Mouse (Mus musculus): ENCODE measurements at regions not wholly inside any gene's neighbourhood (a gene's known extent, or its start where the extent isn't known, plus 50 kb on each side); places are given as distances from the start of the nearest gene placed in this dataset.

DNA sequence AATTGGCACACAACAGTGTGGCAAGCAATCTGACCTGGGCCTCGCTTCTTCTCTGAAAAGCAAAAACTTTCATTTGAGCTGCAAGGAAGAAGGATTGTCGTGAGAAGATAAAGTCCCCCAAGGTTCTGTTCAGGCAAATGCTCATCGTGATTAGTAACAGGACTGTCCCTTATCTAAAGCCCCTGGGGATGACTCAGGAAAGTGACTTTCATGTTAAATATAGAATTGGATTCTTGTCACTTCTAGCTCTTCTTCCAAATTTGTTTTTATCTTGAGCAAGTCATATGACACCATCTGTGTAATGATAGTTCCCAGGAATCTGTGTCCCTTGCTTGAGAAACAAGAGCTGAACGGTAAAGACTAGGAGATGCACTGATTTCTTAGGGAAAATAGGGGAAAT is 280.3 kb downstream of the Elavl2 start:
- H3K36me3 ChIP-seq (ENCODE audit: control insufficient read depth, insufficient read depth, low read length): no peaks in the 10 kb centered on the region
- H3K4me1 ChIP-seq (ENCODE audit: control insufficient read depth, insufficient read depth, low read length): no peaks in the 10 kb centered on the region
- no peak for TF ChIP-seq CTCF (IDR thresholded peaks at IDR 0.05; ENCODE audit: control insufficient read depth, insufficient read depth, insufficient replicate concordance, low read depth, low read length)
- TF ChIP-seq POLR2A (IDR thresholded peaks at IDR 0.05; ENCODE audit: control insufficient read depth, low read depth, low read length): no peak
- no peak overlapping the region for H3K4me3 ChIP-seq (ENCODE audit: control insufficient read depth, low read depth, low read length)
- H3K27me3 ChIP-seq (ENCODE audit: control insufficient read depth, insufficient read depth, low read length): no peaks in the 10 kb centered on the region
- H3K27ac ChIP-seq (ENCODE audit: control insufficient read depth, insufficient read depth, low read depth, low read length): no peak overlapping the region

DNA sequence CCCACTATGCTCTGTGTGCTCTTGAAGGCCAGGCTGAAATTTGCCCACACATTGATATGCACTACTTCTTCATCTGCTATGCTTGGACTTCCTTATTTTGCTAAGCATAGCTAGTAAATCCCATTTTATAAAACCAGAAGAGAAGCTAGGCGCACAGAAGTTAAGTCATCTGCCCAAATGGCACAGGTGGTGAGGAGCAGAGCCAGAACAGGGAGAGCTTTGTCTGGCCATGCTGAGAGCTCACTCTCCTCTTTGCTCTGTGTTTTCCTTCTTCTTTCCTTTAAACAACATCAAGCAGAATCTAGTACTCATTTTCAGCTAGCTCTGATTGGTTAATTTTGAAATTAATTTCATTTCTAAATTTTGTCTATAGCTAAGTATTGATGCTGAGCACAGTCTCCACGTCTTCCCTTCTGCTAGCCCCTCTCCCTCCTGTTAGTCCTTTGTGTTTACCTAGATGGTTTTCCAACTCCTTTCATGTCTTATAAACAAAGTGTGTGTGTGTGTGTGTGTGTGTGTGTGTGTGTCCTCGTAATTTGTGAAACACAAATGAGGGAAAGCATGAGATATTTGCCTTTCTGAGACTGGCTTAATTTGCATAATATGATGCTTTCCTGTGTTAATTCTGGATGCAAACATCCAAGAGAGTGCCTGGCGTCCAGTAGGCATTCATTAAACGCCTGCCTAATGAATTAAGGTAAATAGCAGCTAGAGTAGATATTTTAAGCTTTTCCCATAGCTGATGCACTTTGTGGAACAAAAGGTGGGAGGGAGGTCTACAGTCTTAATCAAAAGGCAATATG is 283.6 kb downstream of the Elavl2 start:
- no peaks in the 10 kb centered on the region for H3K27me3 ChIP-seq (ENCODE audit: control insufficient read depth, insufficient read depth, low read length)
- H3K4me3 ChIP-seq (ENCODE audit: control insufficient read depth, low read depth, low read length): no peak overlapping the region
- no peaks in the 10 kb centered on the region for H3K4me1 ChIP-seq (ENCODE audit: control insufficient read depth, insufficient read depth, low read length)
- no peak overlapping the region for H3K27ac ChIP-seq (ENCODE audit: control insufficient read depth, insufficient read depth, low read depth, low read length)
- TF ChIP-seq CTCF (IDR thresholded peaks at IDR 0.05; ENCODE audit: control insufficient read depth, insufficient read depth, insufficient replicate concordance, low read depth, low read length) (no peak), POLR2A (IDR thresholded peaks at IDR 0.05; ENCODE audit: control insufficient read depth, low read depth, low read length) (no peak)
- H3K36me3 ChIP-seq (ENCODE audit: control insufficient read depth, insufficient read depth, low read length): no peaks in the 10 kb centered on the region

DNA sequence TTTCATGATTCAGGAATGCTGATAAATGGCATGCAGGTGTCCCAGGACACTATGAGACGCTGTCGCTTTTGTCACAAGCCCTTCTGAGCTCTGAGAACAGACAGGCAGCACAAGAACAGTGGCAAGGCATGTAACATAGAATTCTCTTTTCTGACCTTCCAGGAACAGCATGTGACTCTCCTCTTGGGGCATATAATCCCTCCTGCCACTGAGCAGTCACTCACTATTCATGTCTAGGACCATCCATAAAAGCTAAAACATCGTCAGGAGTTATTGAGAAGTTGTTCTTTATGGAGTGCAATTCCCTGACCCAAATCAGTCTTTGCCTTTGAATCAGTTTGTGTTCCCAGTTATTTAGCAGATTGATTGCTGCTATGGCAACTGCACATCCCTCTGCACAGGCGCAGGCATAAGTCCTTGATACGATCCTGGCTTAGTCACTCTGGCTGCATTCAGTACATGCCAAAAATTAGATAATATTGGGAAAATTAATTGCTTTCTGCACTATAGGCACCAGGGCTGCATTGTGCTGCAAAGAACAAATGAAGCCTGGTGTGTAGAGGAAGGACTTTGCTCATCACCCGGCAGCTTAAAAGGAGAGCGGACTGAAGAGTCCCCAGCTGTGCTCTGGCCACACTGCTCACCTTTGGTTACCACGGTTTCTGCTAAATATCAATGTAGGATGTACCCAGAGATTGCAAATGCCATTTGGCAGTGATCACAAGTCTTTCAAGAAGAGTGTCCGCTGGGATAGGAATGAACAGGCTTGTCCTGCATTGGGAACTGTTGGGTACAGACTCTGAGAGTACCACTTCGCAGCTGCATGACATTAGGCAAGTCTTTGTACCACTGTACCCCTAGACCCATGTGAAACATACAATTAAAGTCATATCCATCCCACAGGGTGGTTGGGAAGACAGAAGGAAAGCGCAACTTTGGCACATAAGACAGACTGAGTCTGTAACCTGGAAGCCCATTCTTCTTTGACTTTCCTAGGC is 288.6 kb downstream of the Elavl2 start:
- H3K4me1 ChIP-seq (ENCODE audit: control insufficient read depth, insufficient read depth, low read length): no peaks in the 10 kb centered on the region
- H3K4me3 ChIP-seq (ENCODE audit: control insufficient read depth, low read depth, low read length): no peak overlapping the region
- TF ChIP-seq POLR2A (IDR thresholded peaks at IDR 0.05; ENCODE audit: control insufficient read depth, low read depth, low read length): no peak
- no peak for TF ChIP-seq CTCF (IDR thresholded peaks at IDR 0.05; ENCODE audit: control insufficient read depth, insufficient read depth, insufficient replicate concordance, low read depth, low read length)

DNA sequence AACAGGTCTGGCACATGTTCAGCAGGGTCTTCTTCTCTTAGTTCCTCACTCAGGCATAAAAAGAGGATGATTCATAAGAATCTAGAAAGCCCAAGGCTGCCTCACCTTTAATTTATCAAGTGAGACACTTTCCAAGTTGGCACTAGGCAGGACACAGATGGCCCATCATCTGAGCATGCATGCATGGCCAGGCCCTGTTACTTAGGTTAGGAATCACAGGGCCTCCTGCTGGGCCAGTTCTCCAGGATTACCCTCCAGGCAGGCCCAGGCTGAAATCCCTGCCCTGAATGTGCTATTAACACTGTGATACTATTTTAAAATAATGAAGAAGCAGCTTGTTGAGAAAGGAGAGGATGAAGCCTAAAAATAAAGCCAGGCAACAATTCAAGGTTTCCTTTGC is 304.5 kb downstream of the Elavl2 start:
- TF ChIP-seq CTCF (IDR thresholded peaks at IDR 0.05; ENCODE audit: control insufficient read depth, insufficient read depth, insufficient replicate concordance, low read depth, low read length) (no peak), POLR2A (IDR thresholded peaks at IDR 0.05; ENCODE audit: control insufficient read depth, low read depth, low read length) (no peak)
- no peak overlapping the region for H3K27ac ChIP-seq (ENCODE audit: control insufficient read depth, insufficient read depth, low read depth, low read length)
- H3K27me3 ChIP-seq (ENCODE audit: control insufficient read depth, insufficient read depth, low read length): no peaks in the 10 kb centered on the region
- no peaks in the 10 kb centered on the region for H3K4me1 ChIP-seq (ENCODE audit: control insufficient read depth, insufficient read depth, low read length)
- H3K36me3 ChIP-seq (ENCODE audit: control insufficient read depth, insufficient read depth, low read length): no peaks in the 10 kb centered on the region
- no peak overlapping the region for H3K4me3 ChIP-seq (ENCODE audit: control insufficient read depth, low read depth, low read length)

More for the DNA sequence above, 288.6 kb downstream of the Elavl2 start:
- H3K27ac ChIP-seq (ENCODE audit: control insufficient read depth, insufficient read depth, low read depth, low read length): no peak overlapping the region
- no peaks in the 10 kb centered on the region for H3K27me3 ChIP-seq (ENCODE audit: control insufficient read depth, insufficient read depth, low read length)
- H3K36me3 ChIP-seq (ENCODE audit: control insufficient read depth, insufficient read depth, low read length): no peaks in the 10 kb centered on the region

DNA sequence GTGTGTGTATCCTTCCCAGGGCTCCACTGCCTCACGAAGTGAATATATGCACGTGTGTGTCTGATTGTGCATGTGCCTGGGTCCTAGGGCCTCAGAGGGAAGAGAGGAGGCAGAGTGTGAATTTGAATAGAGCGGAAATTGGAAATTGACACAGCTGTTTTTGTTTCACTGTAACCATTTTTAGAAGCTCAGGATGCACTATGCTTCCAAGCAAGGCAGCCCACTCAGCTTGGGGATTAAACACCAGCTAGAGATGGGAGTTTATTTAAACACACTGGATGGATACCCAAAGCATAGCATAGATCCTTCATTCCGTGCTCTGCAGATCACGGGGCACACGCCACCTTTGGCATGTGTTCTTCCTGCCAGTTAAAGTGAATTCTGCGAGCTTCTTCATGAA is 306.2 kb downstream of the Elavl2 start:
- no peaks in the 10 kb centered on the region for H3K27me3 ChIP-seq (ENCODE audit: control insufficient read depth, insufficient read depth, low read length)
- H3K4me1 ChIP-seq (ENCODE audit: control insufficient read depth, insufficient read depth, low read length): no peaks in the 10 kb centered on the region
- H3K27ac ChIP-seq (ENCODE audit: control insufficient read depth, insufficient read depth, low read depth, low read length): no peak overlapping the region
- no peak for TF ChIP-seq CTCF (IDR thresholded peaks at IDR 0.05; ENCODE audit: control insufficient read depth, insufficient read depth, insufficient replicate concordance, low read depth, low read length)
- no peak for TF ChIP-seq POLR2A (IDR thresholded peaks at IDR 0.05; ENCODE audit: control insufficient read depth, low read depth, low read length)
- H3K36me3 ChIP-seq (ENCODE audit: control insufficient read depth, insufficient read depth, low read length): no peaks in the 10 kb centered on the region
- H3K4me3 ChIP-seq (ENCODE audit: control insufficient read depth, low read depth, low read length): no peak overlapping the region

DNA sequence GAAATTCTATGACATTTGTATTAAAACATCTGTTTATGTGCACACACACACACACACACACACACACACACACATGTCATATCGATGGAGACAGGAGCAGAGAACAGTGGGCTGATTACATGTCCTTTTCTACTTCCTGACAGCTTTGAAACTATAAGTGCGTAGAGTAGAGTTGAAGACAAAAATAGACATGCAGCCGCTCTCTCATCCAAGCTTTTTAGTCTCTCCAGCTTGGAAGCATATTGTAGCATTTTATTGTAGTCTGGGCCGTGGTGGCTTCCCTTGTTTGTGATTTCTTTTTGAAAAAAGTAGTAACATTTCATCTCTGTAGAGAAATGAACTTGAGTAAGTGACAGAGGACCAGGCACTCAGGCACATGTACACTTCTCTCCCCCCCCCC is 306.7 kb downstream of the Elavl2 start:
- no peaks in the 10 kb centered on the region for H3K27me3 ChIP-seq (ENCODE audit: control insufficient read depth, insufficient read depth, low read length)
- no peak for TF ChIP-seq POLR2A (IDR thresholded peaks at IDR 0.05; ENCODE audit: control insufficient read depth, low read depth, low read length)
- TF ChIP-seq CTCF (IDR thresholded peaks at IDR 0.05; ENCODE audit: control insufficient read depth, insufficient read depth, insufficient replicate concordance, low read depth, low read length): no peak
- H3K4me1 ChIP-seq (ENCODE audit: control insufficient read depth, insufficient read depth, low read length): no peaks in the 10 kb centered on the region
- no peaks in the 10 kb centered on the region for H3K36me3 ChIP-seq (ENCODE audit: control insufficient read depth, insufficient read depth, low read length)
- no peak overlapping the region for H3K27ac ChIP-seq (ENCODE audit: control insufficient read depth, insufficient read depth, low read depth, low read length)
- no peak overlapping the region for H3K4me3 ChIP-seq (ENCODE audit: control insufficient read depth, low read depth, low read length)

DNA sequence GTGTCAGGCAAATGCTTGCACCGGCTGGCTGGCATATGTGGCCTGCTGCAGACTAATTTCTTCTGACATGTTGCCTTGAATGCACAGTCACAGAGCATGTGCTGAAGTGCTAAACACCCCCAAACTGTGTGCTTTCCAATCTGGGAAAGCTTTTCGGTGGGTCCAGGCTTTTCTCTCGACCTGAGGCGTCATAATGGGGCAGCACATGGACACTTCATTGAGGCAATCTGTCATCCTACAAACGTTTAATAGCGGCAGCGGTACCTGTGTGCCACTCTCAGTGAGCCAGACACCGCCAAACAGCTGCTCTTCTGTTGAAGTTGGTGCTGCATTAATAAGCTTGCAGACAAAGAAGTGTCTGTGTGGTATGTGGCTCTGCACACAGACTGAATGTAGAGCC is 308.3 kb downstream of the Elavl2 start:
- H3K27me3 ChIP-seq (ENCODE audit: control insufficient read depth, insufficient read depth, low read length): no peaks in the 10 kb centered on the region
- TF ChIP-seq CTCF (IDR thresholded peaks at IDR 0.05; ENCODE audit: control insufficient read depth, insufficient read depth, insufficient replicate concordance, low read depth, low read length) (no peak), POLR2A (IDR thresholded peaks at IDR 0.05; ENCODE audit: control insufficient read depth, low read depth, low read length) (no peak)
- no peak overlapping the region for H3K27ac ChIP-seq (ENCODE audit: control insufficient read depth, insufficient read depth, low read depth, low read length)
- no peak overlapping the region for H3K4me3 ChIP-seq (ENCODE audit: control insufficient read depth, low read depth, low read length)
- no peaks in the 10 kb centered on the region for H3K4me1 ChIP-seq (ENCODE audit: control insufficient read depth, insufficient read depth, low read length)
- no peaks in the 10 kb centered on the region for H3K36me3 ChIP-seq (ENCODE audit: control insufficient read depth, insufficient read depth, low read length)

Measured in testis, adult 2 months (tissue).